Mouse (Mus musculus) right cerebral cortex, adult 2 months (tissue): ENCODE results near the gene Ms4a2.

Experiments
- DNase-seq, 2 experiments: peaks; one replicate each; pipeline ENCODE4 v3.0.0; 2021 to 2022; ENCODE audit warnings: low spot score in 2 of 2

Gene Ms4a2

GRCm38 (mm10) chr19:11589205-11589604 is 34.3 kb downstream of the Ms4a2 start:
- DNase-seq, result no peak

- DNase-seq, result no peak
Observed at GRCm38 (mm10) chr19:11574965-11575364, 48.6 kb downstream of the Ms4a2 start.
